Mouse (Mus musculus): Measurements from ENCODE around the gene Asb5.

- TF ChIP-seq GABPA (IDR thresholded peaks at IDR 0.05; ENCODE audit: low read depth, low read length) (no peak), POLR2A (IDR thresholded peaks at IDR 0.05; ENCODE audit: control insufficient read depth in 1 of 2, insufficient read depth in 1 of 2, low read depth in 1 of 2, low read length in 2 of 2, poor library complexity in 1 of 2) (no peak), NRF1 (IDR thresholded peaks at IDR 0.05; ENCODE audit: insufficient read depth, low read depth, low read length, poor library complexity, severe bottlenecking) (no peak), TAL1 (IDR thresholded peaks at IDR 0.05; ENCODE audit: low read length) (no peak), CTCF (IDR thresholded peaks at IDR 0.05 in 2 of 3, conservative IDR thresholded peaks at IDR 0.05 in 1 of 3; ENCODE audit: control insufficient read depth in 1 of 3, insufficient read depth in 1 of 3, low read depth in 2 of 3, low read length in 3 of 3, poor library complexity in 1 of 3, severe bottlenecking in 1 of 3) (no peak), KAT2A (conservative IDR thresholded peaks at IDR 0.05; ENCODE audit: low read depth, low read length) (no peak), TBP (IDR thresholded peaks at IDR 0.05; ENCODE audit: low read depth, low read length) (no peak), MAFK (IDR thresholded peaks at IDR 0.05; ENCODE audit: borderline replicate concordance, low read depth, low read length) (no peak), CHD1 (IDR thresholded peaks at IDR 0.05; ENCODE audit: low read depth, low read length) (no peak), MYC (IDR thresholded peaks at IDR 0.05; ENCODE audit: low read depth, low read length) (no peak), EP300 (IDR thresholded peaks at IDR 0.05; ENCODE audit: low read depth in 1 of 2, low read length in 2 of 2) (no peak), USF2 (IDR thresholded peaks at IDR 0.05; ENCODE audit: borderline replicate concordance in 1 of 2, insufficient read depth in 1 of 2, low read depth in 1 of 2, low read length in 2 of 2) (no peak)
Measured at GRCm38 (mm10) chr8:54609336-54609735, 80.0 kb downstream of the Asb5 start.
